Mouse (Mus musculus): Measurements from ENCODE around the gene Cracr2b.
A peak's percentile ranks its signal among the peaks of the same experiment; 100 is the strongest.

Cracr2b gene

DNA sequence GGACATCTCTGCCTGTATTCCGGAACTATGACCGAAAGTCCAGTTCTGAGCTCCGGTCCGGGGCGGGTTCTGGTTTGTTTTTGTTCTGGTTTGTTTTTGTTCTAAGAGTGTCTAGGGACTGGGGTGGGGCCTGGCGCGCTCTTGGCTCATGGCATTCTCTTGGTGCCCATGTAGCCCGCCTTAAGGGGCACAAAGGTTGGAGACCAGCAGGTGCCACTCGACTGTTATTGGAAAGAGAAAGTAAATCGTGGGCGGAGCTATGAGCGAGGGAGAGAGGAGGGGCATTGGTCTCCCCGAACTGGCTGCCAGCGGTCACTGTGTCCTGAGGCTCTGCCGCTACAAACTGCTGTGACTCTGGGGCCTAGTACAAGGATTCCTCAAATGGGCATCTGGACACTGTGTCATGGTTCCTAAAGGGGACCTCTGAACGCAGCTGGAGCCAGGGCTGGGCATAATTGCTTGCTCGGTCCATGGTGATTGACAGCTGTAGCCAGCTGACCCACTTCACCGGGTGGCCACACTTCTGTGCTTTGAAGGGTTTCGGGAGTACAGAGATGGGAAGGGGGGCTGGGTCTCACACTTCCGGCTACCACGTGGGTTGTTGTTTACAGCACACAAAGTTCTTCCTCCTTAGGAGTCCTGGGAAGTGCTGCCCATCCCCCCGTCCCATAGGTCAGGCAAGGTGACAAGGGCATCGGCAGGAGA, 5.1 kb upstream of the Cracr2b start:
- peak; percentile 90 to 92 for DNase-seq

DNA sequence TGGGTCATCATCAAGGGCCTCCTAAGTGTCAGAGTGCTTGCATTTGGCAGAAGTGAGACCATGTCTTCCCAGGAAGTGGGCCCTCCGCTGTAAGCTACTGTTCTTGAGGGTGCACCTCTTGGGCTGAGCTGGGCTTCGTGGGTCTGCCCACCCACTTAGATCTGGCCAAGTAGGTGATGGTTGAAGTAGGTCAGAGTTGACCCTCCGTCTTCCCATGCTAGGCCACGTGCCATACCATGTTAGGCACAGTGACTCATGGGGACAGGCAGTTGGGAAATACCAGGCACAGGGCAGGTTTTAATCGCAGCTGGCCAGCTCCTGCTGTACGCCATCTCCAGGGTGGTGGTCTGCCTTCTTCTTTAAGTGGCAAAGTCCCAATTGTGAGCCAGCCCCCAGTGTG, 4.2 kb upstream of the Cracr2b start:
- DNase-seq = no peak

DNA sequence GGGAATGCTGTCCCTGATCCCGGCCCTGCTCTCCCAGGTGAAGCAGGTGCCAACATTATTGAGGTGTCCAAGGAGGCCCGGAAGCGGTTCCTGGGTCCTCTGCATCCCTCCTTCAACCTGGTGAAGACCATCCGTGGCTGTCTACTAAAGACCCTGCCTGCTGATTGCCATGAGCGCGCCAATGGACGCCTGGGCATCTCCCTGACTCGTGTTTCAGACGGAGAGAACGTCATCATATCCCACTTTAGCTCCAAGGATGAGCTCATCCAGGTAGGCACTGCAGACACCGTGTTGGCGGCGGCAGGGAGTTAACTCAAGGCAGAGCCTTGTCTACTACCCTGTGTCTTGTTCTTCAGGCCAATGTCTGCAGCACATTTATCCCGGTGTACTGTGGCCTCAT, 3.7 kb upstream of the Cracr2b start:
- DNase-seq = no peak

DNA sequence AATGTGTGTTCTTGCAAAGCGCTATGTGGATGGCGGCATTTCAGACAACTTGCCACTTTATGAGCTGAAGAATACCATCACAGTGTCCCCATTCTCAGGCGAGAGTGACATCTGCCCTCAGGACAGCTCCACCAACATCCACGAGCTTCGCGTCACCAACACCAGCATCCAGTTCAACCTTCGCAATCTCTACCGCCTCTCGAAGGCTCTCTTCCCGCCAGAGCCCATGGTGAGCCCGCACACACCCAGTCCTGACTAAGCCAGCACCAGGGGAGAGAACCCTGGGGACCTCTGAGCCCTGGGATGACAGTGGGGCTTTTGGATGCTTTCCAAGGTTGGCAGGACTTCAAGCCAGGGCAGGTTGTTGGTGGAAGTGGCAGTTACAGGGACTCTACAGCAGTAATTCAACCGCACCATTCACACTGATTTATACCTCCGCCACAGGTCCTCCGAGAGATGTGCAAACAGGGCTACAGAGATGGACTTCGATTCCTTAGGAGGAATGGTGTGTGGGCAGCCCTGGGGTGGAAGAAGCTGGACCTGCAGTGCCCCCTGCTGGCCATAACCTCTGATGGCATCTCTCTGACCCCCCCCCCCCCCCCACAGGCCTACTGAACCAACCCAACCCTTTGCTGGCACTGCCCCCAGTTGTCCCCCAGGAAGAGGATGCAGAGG, 2.8 kb upstream of the Cracr2b start:
- peak in 1 of 2 experiments; percentile 70 for DNase-seq

DNA sequence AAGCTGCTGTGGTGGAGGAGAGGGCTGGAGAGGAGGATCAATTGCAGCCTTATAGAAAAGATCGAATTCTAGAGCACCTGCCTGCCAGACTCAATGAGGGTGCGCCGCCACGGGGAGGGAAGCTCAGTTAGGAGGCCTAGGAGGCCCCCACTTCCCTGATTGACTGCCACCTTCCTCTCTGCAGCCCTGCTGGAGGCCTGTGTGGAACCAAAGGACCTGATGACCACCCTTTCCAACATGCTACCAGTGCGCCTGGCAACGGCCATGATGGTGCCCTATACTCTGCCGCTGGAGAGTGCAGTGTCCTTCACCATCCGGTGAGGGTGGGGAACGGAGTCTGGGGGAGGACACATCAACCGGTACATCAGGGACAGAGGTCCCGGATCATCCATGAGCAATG, 2.2 kb upstream of the Cracr2b start:
- no peak for DNase-seq

DNA sequence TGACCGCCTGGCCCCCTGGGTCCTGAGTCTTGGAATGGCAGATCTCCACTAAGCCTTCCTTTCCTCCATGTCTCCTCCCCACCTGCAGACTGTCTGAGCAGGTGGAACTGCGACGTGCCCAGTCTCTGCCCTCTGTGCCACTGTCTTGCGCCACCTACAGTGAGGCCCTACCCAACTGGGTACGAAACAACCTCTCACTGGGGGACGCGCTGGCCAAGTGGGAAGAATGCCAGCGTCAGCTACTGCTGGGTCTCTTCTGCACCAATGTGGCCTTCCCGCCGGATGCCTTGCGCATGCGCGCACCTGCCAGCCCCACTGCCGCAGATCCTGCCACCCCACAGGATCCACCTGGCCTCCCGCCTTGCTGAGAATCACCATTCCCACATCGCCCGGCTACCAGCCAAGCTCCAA, 1.6 kb upstream of the Cracr2b start:
- no peak for DNase-seq

DNA sequence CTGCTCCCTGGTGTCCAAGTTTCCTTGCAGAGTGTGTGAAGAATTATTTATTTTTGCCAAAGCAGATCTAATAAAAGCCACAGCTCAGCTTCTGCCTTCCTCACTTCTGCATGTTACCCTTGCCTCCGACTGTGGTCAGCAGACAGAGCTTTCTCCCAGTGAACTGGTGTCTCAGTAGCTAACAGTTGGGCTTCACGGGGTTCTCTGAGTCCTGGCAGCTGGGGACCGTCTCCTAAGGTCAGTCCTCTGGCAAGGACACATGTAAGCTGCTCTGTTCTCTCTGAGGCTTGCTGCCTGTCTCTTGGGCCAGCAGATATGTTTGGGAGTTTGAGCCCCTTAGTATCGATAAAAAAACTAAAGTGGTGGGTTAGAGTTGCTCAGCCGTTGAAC, 898 bp upstream of the Cracr2b start:
- no peak for DNase-seq

DNA sequence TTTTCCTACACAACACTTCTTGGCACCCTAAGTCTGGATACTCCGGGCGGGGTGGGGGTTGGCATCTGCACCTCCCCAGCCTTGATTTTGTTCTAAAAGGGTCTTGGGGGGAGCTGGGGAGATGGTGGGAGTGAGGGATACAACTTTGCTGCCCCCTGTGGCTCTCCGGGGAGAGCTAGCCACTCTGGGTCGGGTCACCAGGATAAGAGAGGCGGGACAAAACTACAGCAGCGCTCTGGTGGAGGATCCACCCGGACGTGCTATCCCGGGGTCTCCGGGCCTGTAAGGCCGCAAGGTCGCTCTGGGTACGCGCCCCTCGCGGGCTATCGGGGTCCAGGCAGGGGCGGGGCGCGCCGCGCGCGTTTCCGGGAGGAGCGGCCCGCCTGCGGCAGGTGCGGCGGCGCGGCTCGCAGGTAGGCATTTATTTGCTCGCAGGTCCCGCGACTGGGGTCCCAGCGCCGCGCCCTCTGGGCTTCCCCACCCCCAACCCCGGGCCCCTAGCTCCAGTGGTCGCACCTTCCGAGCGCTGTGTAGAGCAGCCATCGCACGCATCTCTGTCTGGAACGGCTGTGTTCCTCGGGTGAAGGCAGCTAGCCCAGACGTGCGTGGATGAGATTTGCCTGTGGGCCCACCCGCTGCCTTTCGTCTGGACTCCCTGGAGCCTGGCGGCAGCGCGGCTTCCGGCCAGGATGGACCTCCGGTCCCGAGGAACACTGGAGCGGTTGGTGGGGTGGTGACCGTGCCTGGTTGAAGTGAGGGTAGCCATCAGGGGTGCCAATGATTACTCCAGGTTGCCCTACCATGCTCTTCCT, 833 bp downstream of the Cracr2b start:
- DNase-seq = peak in 1 of 2 experiments; percentile 16

DNA sequence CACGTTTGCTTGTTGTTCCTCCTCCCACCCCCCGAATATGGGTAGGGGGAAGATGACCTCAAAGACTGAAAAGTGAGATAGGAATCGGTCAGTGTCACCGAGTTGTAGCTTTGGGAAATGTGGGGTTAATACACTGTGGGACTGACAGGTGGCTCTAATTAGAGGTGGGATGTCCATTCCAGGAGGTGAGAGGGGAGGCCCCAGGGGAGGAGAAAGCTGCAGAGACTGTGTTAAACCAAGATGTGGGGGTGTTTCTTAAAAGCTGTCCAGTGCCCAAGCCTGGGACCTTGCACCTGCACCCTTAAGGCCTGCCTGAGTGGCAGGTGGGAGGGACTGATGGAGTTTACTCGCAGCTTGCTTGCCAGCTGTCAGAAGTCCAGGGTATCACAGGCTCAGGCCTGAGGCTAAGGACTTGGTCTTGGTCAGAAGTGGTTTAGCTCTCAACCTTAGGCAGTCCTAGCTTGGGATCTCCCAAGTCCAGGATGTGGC, 1.5 kb downstream of the Cracr2b start:
- peak; percentile 75 to 78 for DNase-seq

DNA sequence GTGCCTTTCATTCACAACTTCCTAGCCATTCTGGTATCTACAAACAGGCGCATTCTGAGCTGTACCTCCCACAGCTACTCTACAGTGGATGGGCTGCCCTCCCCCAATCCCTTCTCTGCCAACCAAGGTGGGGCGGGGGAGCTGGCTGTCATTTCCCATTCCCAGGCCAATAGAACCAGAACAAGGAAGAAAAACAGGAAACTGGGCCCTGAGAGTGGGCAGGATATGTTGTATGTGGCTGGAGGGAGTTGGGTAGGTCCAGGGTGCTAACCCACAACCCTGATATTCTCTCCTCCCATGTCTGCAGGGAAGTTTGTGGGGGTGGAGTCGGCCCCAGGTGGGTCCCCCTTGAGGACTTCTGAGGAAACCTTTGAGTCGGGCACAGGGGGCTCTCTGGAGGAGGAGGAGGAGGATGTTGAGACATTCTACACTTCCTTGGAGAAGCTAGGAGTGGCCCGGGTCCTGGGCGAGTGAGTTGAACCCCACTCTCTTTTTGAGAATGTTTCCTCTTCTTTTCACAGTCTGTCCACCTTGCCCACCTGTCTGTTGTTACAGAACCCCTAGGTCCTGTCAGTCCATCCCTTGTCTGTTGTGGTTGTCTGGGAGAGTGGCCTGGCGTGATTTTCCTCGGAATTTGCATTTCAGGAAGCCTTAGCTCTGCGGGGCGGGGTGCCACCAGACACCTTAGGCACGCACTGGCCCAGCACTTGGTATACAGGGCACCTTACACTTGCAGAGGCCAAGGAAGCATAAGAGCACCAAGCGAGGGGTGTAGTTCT, 3.1 kb downstream of the Cracr2b start:
- DNase-seq = peak in 1 of 2 experiments; percentile 69

DNA sequence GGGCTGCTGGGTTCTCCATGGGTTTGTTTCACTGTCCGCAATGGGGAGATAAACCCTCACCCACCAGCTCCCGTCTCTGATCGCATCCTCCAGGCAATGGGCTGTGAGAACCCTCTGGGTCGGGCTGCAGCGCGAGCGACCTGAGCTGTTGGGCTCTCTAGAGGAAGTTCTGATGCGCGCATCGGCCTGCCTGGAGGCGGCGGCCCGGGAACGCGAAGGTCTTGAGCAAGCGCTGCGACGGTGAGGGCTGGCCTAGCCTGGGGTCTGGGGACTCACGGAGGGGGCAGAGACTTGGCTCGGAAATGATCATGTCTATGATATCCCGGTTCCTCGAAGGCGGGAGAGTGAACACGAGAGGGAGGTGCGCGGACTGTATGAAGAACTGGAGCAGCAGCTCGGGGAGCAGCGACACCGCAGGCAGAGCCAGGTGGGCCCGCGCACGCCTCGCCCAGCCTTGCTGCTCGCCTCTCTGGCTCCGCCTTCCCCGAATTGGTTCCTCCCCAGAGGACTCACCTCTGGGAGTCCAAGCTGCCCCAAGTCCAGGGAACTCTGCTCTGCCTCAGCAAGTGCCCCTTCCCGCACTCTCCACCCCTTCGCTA, 3.8 kb downstream of the Cracr2b start:
- DNase-seq = no peak

DNA sequence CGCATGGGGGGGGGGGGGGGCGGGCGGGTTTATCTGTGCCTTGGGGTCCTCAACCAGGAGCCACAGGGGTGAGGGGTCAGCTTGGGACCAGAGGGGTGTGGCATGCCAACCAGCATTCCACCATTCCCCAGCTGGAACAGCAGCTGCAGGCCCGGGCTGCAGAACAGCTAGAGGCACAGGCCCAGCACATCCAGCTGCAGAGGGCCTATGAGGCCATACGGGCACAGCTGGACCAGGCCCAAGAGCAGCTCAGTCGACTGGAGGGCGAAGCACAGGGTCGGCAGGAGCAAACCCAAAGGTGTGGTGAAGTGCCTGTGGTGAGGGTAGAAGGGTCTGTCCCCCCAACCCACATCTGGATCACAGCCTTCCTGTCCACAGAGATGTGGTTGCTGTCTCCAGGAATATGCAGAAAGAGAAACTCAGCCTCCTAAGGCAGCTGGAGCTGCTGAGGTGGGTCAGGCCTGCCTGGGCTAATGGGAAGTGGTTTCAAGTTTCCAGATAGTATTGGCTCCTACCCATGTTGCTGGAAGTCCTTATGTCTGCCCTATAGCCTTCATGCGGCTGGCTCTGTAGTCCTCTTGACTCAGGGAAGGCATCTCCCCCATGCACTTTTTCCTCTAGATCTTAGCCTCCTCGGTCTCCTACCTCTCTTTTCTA, 4.6 kb downstream of the Cracr2b start:
- DNase-seq = no peak

DNA sequence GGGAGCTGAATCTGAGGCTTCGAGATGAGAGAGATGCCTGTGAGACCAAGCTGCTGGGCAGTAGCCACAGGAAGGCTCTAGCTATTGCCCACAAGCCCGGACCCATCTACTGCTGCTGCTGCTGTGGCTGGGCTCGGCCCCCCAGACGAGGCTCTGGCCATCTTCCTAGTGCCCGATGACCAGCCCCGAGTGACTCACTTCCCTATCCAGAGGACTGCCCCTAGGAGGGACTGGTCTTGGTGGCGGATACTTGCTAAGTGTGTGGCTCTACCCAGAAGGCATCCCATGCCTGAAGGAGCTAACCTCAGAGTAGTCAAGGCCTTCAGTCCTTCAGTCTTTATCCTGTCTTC, 5.1 kb downstream of the Cracr2b start:
- no peak for DNase-seq

DNA sequence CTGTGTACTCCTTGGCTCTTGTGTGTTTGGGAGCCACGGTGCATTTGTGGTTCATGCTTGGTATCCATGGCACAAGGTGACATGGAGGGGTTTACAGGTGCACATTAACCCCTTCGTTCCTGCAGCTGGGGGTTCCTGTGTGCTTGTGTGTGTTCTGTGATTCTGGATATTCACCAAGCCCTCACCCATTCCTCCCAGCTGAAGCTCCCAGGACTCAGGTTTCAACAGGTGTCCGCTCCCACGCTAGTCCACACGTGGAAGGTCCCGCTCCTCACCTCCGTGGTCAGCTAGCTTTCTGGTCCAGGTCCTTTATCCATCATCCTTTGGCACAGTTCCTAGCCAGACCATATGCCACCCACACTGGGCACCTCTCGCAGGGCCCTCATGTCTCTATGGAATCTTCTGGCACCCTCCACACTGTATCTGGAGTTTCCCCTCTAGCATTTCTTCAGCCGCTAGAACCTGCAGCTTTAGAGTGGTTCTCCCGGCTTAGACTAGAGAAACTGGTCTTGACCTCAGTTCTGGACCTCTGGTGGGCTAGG, 5.8 kb downstream of the Cracr2b start:
- DNase-seq = no peak

DNA sequence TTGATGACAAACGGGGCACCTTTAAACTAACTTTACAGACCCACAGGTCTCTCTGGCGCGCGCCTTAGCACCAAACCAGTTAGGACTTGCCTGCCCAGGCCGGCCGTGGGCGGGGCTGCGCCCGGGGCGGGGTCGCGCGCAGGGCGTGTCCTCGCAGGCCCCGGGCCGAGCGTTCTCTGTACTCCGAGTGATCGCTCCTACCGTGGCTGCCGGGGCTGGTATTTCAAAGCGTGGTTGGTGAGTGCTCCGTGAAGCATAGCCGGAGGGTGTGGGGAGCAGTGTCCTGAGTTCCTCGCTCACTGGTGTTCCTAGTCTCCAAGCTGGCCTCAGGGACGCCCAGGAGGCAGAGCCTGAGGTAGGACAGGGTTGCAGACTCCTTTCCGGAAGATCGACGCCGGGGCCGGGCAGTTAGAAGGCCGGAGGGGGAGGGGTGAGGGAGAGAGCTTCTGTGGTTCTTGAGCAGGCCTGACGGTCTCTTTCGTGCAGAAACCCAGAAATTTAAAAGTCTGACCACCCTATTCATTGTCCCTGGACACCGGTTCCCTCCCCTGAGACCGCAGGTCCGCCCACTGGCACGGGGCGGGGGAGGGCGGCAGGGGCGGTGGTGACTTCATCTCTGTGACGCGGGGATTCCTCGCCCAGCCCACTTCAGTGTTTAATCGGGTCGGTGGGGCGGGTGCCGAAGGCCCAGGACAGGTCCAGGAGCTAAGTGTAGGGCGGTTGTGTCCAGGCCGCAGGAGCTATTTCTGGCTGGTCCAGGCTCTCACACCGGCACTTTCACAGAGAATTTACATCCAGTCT, 6.5 kb downstream of the Cracr2b start, which contains the start of gene Cd151:
TSS of gene Cd151 (plus strand) at position 163 of the 801 bp plus-strand sequence.
- DNase-seq = peak; percentile 93

DNA sequence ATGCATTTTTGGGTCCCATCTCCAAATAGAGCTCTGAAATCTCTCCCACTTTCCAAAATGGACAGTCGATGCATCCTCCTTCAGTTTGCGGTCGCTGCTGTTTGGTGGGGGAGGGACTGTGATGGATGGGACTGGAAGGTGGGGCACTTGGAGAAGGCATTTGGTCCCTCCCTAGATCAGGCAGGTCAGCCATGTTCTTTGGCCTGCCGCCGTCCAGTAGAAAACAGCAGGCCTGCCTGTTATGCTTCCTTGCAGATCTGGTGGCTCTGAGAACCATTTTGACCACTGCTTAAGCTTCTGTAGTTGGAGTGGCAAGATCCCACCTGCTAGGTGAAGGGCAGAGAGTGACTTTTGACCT, 7.2 kb downstream of the Cracr2b start:
- no peak for DNase-seq

DNA sequence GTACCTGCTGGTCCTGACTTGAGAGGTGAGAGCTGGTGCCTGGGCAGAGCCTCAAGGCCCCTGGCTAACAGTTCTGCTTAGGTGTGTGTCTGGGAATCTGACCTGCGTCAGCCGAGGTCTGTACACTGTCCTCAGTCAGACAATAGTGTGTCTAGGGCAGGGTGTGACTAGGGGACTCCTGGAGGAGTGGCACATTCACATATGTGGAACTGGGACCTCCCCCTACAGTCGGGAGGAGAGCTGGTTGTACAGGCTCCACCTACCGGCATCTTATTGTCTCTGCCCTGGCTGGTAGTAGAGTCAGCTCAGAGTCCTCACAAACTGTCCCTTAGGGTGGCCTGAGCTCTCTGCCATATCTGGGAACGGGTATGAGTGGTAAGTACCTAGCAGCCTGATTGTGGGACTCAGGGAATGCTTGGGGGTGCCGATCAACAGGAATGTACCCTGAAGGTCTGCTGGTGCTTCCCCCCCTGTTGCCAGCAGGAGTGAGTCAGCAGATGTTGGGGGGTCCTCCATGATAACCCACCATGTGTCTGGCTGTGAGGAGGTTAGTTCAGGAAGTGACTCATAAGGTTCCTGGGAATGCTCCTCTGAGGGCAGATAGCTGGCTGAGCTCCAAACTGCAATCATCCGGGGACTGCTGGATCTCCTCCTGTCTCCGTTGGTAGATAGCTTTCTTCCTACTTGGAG, 7.8 kb downstream of the Cracr2b start:
- DNase-seq = peak; percentile 71 to 75

DNA sequence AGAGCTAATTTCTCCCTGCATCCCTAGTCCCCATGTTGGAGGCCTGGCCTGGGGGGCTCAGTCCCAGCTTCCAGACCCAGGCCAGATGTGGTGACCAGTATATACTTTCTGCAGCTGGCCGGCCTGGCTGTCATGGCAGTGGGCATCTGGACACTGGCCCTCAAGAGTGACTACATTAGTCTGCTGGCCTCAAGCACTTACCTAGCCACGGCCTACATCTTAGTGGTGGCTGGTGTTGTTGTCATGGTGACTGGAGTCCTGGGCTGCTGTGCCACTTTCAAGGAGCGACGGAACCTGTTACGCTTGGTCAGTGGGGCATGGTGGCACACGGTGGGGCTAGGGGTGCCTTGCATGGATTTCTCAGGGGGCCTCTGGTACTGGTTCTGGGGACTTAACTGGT, 8.5 kb downstream of the Cracr2b start:
- DNase-seq = no peak

DNA sequence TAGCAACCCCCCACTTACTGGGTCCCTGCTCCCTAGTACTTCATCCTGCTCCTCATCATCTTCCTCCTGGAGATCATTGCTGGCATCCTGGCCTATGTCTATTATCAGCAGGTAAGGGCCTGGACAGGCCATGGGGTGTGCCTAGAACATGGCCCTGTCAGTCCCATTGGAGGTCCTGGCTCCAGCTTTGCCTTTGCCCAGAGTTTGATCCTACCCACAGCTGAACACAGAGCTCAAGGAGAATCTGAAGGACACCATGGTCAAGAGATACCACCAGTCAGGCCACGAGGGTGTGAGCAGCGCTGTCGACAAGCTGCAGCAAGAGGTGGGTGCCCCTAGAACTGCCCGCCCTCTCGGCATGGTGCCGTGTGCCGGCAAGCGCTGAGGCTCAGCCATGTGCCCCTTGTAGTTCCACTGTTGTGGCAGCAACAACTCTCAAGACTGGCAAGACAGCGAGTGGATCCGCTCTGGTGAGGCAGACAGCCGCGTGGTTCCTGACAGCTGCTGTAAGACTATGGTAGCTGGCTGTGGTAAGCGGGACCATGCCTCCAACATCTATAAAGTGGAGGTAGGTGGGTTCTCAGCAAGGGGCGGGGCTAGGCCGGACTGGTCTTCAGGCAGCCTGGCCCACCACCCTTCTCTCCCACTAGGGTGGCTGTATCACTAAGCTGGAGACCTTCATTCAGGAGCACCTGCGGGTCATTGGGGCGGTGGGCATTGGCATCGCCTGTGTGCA, 9.2 kb downstream of the Cracr2b start:
- DNase-seq = peak in 1 of 2 experiments; percentile 20

DNA sequence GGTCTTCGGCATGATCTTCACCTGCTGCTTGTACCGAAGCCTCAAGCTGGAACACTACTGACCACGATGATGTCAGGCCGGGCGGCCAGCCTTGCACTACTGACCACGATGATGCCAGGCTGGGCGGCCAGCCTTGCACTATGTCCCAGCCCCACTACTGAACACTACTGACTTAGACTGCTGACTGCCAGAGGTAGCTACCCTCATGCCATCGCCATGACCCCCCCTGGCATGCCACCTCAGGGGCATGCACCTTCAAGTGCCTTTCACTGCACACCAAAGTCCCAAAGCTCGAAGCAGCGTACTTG, 9.7 kb downstream of the Cracr2b start:
- no peak for DNase-seq

Data from kidney, adult 8-10 months (tissue).